Mouse (Mus musculus): ENCODE results near the gene Ncaph2. TPM values are rescaled to one million over a fixed set of nuclear protein-coding genes. Genes with fewer than 3 reads are reported as not detected.

Ncaph2 gene
- total RNA-seq, 1 experiment from 2014 or later = 83.3 TPM

DNA sequence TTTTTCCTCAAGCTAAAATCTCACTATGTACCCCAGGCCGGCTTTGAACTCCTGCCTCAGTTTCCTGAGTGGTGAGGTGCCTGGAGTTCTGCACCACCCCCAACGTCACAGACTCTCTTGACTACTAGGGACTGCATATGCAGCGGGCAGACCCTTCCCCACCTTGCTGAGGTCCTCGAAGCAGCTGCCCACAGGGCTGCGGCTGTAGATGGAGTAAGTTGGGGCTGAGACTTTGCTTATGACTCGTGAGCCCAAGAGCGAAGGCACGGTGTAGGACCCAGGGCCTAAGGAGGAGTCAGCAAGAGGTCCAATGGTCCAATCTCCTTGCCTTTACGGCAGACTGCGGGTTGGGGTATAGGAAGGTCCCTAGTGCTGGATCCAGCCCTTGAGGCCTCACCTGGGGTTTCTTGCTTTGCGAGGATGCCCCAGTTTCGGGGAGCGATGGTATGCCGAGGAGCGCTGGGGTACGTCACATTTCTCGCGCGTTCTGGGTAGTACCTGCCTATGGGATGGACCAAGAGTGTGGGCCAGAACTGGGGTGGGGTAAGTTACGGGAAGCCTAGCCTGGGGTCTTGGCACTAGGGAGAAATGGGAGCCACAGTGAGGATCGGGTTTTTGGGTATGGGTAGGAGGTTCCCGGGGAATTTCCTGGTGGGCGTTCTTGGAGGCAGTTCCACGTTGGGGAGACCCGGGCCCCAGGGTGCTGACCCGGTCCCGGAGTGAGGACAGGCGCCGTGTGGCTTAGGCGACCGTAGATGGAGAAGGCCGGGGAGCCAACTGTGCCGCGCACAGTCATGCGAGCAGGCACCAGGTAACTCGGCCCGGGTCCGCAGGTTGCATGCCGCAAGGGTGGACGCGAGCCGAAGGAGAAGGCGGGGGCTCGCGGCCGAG, 22.7 kb downstream of the Ncaph2 start:
- DNase-seq = no peak

DNA sequence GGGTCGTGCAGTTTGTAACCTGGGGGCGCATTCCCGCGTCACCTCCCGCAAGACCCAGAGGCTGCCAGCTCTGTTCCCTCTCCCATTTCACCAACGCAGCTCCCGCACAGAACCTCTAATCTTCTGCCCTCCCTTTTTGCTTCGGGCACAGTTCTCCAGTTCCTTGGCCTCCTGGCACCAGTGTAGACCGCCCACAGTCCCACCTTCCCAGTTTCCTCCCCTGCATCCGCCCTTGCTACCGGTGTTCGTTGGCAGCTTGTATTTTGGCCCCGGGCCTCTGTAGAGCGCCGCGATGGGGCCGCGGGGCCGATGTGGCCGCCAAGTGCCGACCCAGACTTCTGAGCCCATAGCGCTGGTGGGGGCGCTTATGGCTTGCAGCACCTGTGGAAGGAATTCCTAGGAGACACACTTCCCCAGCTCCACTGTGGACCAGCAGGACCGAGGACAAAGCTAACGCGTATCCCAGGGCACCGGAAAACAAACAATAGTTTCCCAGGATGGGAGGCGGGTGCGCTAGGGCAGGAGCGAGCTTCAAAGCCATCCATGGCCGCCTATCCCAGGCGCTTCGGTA, 23.4 kb downstream of the Ncaph2 start, which contains the start of gene Odf3b:
Odf3b (minus strand) TSS at position 452 of the 571 bp plus-strand sequence.
- DNase-seq = peak; percentile 57

DNA sequence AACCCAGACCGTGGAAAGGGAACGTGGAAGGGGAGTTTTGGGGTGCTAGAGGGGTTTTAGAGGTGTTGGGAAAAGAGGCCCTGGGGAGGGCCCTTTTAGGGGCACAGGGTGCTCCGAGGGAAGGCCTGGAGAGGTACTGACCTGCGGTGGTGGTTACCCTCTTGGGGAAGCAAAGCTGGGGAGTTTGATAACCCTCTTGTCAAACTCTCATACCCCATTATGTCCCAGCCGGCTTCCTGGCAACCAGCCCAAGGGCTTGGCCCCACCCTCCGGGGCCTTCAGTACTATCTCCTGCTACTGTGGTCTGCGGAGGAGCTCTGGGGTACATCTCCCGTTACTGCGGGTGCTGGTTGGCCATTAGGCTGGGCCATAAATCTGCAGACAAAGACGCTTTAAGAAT, 23.9 kb downstream of the Ncaph2 start:
- no peak for DNase-seq

DNA sequence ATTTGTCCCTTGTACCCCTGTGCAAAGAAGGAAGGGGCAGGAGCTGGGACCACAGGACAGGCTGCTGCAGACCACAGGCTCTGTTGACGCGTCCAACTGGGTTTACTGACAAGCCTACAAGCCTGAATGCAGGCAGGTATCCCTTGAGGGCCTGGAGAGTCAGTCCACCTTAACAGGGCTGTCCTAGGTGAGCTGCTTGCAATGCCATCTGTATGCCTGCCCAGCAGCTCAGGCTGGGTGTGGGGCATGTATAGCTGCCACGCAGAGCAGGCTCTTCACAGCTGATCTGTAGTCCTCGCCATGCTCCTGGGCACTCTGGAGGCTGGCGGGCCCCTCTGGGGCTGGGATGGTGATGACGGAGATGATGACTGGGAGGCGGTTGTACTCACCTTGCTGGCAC, 29.1 kb downstream of the Ncaph2 start, which contains the start of gene Klhdc7b:
Klhdc7b (plus strand) TSS at position 301 of the 400 bp plus-strand sequence.
- DNase-seq = no peak

DNA sequence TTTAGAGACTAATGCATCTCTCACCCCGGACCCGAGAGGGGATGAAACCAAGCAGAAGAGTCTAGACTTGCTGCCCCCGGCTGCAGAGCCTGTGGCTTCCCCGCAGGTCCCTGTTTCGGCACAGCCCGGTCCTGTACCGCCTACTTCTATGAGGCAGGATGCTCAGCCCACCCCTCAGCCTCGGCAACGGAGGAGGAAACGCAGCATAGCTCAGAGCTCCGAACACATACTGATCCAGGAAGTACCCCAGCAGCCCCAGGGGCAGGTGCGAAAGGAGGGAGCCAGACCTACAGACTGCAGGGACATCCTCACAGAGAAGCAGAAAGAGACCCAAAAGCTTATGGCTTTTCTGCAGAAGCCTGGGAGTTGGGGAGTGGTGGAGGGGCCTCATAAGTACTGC, 31.6 kb downstream of the Ncaph2 start:
- DNase-seq = no peak

DNA sequence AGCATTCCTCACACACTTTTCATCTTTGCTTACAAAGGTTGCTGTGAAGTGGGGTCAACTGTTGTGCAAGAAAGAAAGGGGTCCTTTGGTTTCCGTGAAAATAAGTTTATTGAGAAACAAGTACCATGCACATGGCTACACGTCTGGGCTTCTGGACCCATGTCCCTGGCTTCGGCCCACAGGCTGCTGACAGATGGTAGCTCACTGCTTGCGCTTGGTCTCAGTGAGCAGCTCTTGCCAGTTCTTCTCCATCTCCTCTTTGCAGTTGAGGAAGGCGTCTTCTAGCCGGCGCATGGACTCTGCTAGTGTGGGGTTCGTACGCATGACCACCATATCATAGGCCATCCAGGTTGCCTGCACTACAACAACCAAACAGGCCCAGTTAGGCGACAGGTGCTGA, 34.6 kb downstream of the Ncaph2 start:
- no peak for DNase-seq

DNA sequence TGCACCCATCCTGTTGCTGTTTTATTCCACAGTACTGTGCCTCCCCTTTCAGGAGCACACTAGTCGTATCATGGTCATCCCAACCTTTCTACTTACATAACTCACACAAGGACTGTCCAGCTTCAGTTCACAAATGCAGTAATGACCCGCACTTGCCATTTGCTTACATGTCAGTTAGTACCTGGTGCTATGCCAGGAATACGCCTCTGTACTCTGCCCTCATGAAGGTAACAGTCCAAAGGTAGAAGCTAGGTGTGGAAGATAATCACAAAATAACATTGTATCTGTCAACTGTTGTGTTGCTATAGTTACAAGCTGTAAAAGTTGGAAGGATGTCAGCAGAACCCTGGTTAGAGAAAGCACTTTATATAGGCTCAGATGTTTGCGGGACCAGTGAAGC, 41.4 kb downstream of the Ncaph2 start:
- DNase-seq = no peak

DNA sequence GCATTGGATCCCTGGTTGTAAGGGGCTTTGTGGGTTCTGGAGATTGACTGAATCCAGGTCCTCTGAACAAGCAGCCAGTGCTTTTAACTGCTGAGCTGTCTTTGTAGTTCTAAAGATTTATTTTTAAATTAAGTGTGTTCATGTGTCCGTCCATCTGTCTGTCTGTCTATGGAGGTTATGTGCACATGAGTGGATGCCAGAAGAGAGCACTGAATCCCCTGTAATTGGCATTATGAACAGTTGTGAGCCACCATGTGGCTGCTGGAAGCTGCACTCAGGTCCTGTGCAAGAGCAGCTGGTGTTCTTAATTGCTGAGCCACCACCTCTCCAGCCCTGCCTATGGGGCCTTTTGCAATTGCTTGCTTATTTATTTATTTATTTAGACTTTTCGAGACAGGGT, 42.6 kb downstream of the Ncaph2 start:
- DNase-seq = no peak

DNA sequence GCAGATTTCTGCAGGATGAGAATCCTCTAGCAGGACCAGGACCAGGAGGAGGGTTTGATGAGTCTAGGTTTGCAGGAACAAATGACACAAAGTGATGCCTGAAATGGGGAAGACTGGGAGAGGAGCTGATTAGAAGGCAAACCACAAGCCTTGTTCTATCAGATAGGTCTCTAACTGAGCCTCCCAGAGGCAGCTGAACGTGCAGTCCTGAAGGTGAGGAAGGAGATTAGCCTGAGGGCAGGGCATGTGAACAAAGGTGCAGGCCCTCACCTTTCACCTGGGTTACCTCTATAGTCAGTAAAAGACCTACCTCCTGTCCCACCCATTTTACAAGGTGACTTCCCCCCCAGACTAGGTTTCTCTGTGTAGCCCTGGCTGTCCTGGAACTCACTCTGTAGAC, 44.2 kb downstream of the Ncaph2 start:
- DNase-seq = no peak

DNA sequence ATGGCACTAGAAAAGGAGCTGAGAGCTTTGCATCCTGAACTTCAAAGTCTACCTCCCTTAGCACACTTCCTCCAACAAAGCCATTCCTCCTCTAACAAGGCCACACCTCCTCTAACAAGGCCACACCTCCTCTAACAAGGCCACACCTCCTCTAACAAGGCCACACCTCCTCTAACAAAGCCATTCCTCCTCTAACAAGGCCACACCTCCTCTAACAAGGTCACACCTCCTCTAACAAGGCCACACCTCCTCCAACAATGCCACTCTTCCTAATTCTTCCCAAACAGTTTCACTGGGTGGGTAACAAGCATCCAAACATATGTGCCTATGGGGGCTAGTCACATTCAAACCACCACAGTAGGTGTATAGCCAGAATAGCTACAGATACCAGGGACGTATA, 47.0 kb downstream of the Ncaph2 start:
- no peak for DNase-seq

DNA sequence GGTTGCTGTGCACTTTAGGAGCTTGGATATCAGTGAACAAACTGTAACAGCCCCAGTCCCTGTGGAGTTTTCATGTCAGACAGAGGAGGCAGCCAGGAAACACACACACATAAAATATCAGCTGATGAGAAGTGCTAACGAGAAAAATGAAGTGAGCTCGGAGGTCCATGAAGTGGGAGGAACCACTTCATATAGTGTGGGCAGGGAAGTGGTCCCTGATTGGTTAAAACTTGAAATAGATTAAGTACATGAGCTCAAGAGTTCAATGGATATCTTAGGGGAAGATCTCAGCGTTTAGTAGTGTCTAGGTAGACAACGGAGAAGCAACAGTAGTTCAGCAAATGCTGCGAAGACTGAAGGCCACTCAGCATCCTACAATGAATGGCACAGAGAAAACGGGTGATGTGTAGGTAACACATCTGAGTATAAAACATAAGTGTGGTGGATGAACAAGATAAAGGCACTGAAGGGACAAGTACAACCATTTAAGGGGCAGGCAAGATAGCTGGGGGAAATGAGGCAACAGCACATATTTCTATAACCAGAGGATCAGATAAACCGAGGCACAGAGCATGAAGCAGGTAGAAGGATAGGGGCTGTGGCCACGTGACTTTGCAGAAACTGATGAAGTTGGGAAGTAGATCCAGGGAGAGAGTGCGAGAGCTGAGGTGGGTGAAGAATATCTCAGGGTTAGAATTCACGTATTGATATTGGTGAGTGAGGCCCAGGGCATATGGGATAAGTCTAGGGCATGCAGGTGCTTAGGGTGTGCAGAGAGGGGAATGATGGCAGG, 49.5 kb downstream of the Ncaph2 start:
- no peak for DNase-seq

DNA sequence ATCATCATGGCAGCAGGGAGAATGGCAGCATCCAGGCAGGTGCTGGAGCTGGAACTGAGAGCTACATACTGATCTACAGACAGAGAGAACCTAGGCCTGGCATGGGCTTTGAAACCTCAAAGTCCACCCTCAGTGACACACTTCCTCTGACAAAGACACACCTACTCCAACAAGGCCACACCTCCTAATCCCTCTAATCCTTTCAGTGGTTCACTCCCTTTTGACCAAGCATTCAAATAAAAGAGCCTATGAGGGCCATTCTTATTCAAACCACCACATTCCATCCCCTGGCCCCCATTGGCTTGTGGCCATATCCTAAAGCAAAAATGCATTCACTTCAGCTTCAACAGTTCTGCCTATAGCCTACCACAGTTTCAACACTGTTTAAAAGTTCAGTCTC, 51.2 kb downstream of the Ncaph2 start:
- no peak for DNase-seq

DNA sequence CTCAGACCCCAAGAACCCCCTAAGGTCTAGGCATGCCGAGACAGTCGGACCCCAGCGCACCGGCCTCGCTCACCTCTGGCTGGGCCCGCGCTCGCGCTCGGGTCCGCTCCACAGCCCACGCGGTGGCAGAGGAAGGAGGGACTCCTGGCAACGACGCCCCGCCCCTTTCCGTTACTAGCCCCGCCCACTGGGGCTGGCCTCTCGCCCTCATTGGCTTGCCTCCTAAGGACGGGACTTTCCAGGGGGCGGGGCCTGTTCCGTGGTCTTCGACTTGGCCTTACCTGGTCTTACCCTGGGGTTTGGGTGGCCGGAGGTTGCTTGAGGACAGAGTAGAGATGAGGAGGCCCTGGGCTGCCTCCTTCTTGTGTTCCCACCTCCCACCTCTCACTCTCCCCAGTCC, 54.6 kb downstream of the Ncaph2 start, which contains the start of gene Syce3:
Syce3 (minus strand) TSS at position 386 of the 400 bp plus-strand sequence.
- DNase-seq = no peak

DNA sequence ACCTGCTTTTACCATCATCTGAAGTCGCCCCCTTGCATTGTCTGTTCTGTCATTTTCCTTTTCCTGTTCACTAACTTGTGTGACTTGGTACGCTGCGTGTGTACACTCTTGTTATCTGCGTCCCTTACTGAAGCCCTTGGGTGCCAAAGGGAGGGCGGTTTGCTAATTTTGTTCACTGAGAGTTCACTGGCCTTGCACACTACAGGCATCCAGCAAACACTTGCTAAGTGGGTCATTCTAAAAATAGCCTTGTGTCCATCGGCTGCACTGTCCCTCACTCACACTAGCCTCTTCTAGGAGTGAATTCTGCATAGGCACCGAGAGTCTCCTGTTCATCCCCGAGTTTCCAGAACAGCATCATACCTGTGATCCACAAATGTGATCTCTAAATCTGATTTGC, 59.8 kb downstream of the Ncaph2 start:
- DNase-seq = no peak

DNA sequence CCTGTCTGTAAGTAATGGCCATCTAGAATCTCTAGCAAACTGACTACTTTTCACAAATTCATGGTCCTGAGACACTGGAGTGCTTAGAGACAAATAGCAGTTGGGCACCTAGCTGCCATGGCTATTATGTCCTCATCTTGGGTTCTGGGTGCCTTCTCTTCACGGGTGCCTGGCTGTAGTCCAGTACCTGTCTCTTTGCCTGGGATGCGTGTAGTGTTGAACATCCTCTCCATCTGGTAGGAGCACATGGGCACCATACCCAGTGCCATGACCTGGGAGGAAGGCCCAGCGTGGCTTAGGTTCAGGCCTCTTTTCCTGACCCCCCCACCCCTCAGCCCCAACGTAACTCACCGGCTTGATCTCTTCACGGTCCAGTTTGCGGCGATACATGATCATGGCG, 66.4 kb downstream of the Ncaph2 start:
- DNase-seq = no peak

Small RNA genes within 50 kb of the gene (microRNA-seq; reads per million reads assigned to microRNA genes)
- gene Mir6959 = 0.38 to 2.6 reads per million in 2 experiments

Other genes with a start within 250 kb of the Ncaph2 start
- gene Tubgcp6, start 232.6 kb upstream of the Ncaph2 start, total RNA-seq (2021) = 13.3 and 15.7 TPM in 2 replicates
- 11.9 and 13.2 TPM in 2 replicates for gene Hdac10, start 227.0 kb upstream of the Ncaph2 start, total RNA-seq (2021)
- gene Mapk12, start 215.0 kb upstream of the Ncaph2 start, total RNA-seq (2021) = 8.6 and 9.6 TPM in 2 replicates
- 5.3 and 6.4 TPM in 2 replicates for gene Mapk11, start 206.1 kb upstream of the Ncaph2 start, total RNA-seq (2021)
- 83.2 and 110 TPM in 2 replicates for gene Plxnb2, start 174.9 kb upstream of the Ncaph2 start, total RNA-seq (2021)
- gene Dennd6b, start 159.2 kb upstream of the Ncaph2 start, total RNA-seq (2021) = 5.0 and 6.2 TPM in 2 replicates
- 41.1 and 52.4 TPM in 2 replicates for gene Ppp6r2, start 144.2 kb upstream of the Ncaph2 start, total RNA-seq (2021)
- gene Sbf1, start 40.4 kb upstream of the Ncaph2 start, total RNA-seq (2021) = 74.0 and 99.4 TPM in 2 replicates
- gene Adm2, start 33.0 kb upstream of the Ncaph2 start, total RNA-seq (2021) = not detected in 2 replicates
- not detected in 2 replicates for gene Miox, start 21.3 kb upstream of the Ncaph2 start, total RNA-seq (2021)
- gene Lmf2, start 60 bp upstream of the Ncaph2 start, total RNA-seq (2021) = 43.2 and 44.6 TPM in 2 replicates
- gene Sco2, start 18.1 kb downstream of the Ncaph2 start, total RNA-seq (2021) = 39.5 and 43.5 TPM in 2 replicates
- gene Tymp, start 21.3 kb downstream of the Ncaph2 start, total RNA-seq (2021) = 0.68 and 4.5 TPM in 2 replicates
- gene Odf3b, start 23.6 kb downstream of the Ncaph2 start, total RNA-seq (2021) = 0.53 and 1.5 TPM in 2 replicates
- not detected in 2 replicates for gene Klhdc7b, start 29.2 kb downstream of the Ncaph2 start, total RNA-seq (2021)
- gene Syce3, start 54.8 kb downstream of the Ncaph2 start, total RNA-seq (2021) = not detected in 2 replicates
- 525 and 569 TPM in 2 replicates for gene Cpt1b, start 70.1 kb downstream of the Ncaph2 start, total RNA-seq (2021)
- gene C730034F03Rik, start 73.9 kb downstream of the Ncaph2 start, total RNA-seq (2021) = 2.5 TPM in 2 replicates
- gene Gm44502, start 74.0 kb downstream of the Ncaph2 start, total RNA-seq (2021) = 11.0 and 11.5 TPM in 2 replicates
- 98.6 and 101 TPM in 2 replicates for gene Chkb, start 74.2 kb downstream of the Ncaph2 start, total RNA-seq (2021)
- 8.0 and 9.1 TPM in 2 replicates for gene Mapk8ip2, start 98.2 kb downstream of the Ncaph2 start, total RNA-seq (2021)
- gene Arsa, start 121.7 kb downstream of the Ncaph2 start, total RNA-seq (2021) = 23.3 and 26.9 TPM in 2 replicates
- gene Shank3, start 143.9 kb downstream of the Ncaph2 start, total RNA-seq (2021) = 57.8 and 71.6 TPM in 2 replicates
- gene Acr, start 212.6 kb downstream of the Ncaph2 start, total RNA-seq (2021) = 0.48 and 0.75 TPM in 2 replicates
- 9.1 and 12.2 TPM in 2 replicates for gene Rabl2, start 236.2 kb downstream of the Ncaph2 start, total RNA-seq (2021)